Mouse (Mus musculus): ENCODE measurements around the gene Rad51b. TPM values are rescaled to one million over a fixed set of nuclear protein-coding genes. Genes with fewer than 3 reads are reported as not detected.

Rad51b gene
- total RNA-seq, 1 experiment from 2014 or later: 12.7 TPM

- ATAC-seq (replicated peaks in 1 of 2; ENCODE audit: insufficient read depth in 1 of 2, low FRiP score in 2 of 2, low TSS enrichment in 1 of 2, low read depth in 1 of 2, poor library complexity in 2 of 2, severe bottlenecking in 2 of 2): no peak
These were observed 331.2 kb downstream of the Rad51b start for GRCm38 (mm10) chr12:79628121-79628774.

GRCm38 (mm10) chr12:79629945-79630850 lies 333.1 kb downstream of the Rad51b start:
- ATAC-seq (replicated peaks in 1 of 2; ENCODE audit: insufficient read depth in 1 of 2, low FRiP score in 2 of 2, low TSS enrichment in 1 of 2, low read depth in 1 of 2, poor library complexity in 2 of 2, severe bottlenecking in 2 of 2): peak; percentile 25 to 30; a peak in 1 of 4 replicates

- ATAC-seq (replicated peaks in 1 of 2; ENCODE audit: insufficient read depth in 1 of 2, low FRiP score in 2 of 2, low TSS enrichment in 1 of 2, low read depth in 1 of 2, poor library complexity in 2 of 2, severe bottlenecking in 2 of 2): 0 out of 4 replicates have a peak, but pooled peaks of 1 of the 2 experiments have one; percentile 51
These were observed 336.5 kb downstream of the Rad51b start for GRCm38 (mm10) chr12:79633458-79634106.

GRCm38 (mm10) chr12:79641570-79642285 lies 344.6 kb downstream of the Rad51b start:
- no peak for ATAC-seq (replicated peaks in 1 of 2; ENCODE audit: insufficient read depth in 1 of 2, low FRiP score in 2 of 2, low TSS enrichment in 1 of 2, low read depth in 1 of 2, poor library complexity in 2 of 2, severe bottlenecking in 2 of 2)

GRCm38 (mm10) chr12:79642715-79643114 lies 345.6 kb downstream of the Rad51b start:
- no peak for ATAC-seq (replicated peaks in 1 of 2; ENCODE audit: insufficient read depth in 1 of 2, low FRiP score in 2 of 2, low TSS enrichment in 1 of 2, low read depth in 1 of 2, poor library complexity in 2 of 2, severe bottlenecking in 2 of 2)

GRCm38 (mm10) chr12:79645656-79646055 lies 348.6 kb downstream of the Rad51b start:
- no peak for ATAC-seq (replicated peaks in 1 of 2; ENCODE audit: insufficient read depth in 1 of 2, low FRiP score in 2 of 2, low TSS enrichment in 1 of 2, low read depth in 1 of 2, poor library complexity in 2 of 2, severe bottlenecking in 2 of 2)

GRCm38 (mm10) chr12:79646646-79647164 lies 349.6 kb downstream of the Rad51b start:
- peak; percentile 87 to 88 for ATAC-seq (replicated peaks in 1 of 2; ENCODE audit: insufficient read depth in 1 of 2, low FRiP score in 2 of 2, low TSS enrichment in 1 of 2, low read depth in 1 of 2, poor library complexity in 2 of 2, severe bottlenecking in 2 of 2)

GRCm38 (mm10) chr12:79647382-79647781 lies 350.3 kb downstream of the Rad51b start:
- ATAC-seq (replicated peaks in 1 of 2; ENCODE audit: insufficient read depth in 1 of 2, low FRiP score in 2 of 2, low TSS enrichment in 1 of 2, low read depth in 1 of 2, poor library complexity in 2 of 2, severe bottlenecking in 2 of 2): no peak

- no peak for ATAC-seq (replicated peaks in 1 of 2; ENCODE audit: insufficient read depth in 1 of 2, low FRiP score in 2 of 2, low TSS enrichment in 1 of 2, low read depth in 1 of 2, poor library complexity in 2 of 2, severe bottlenecking in 2 of 2)
These were observed 350.9 kb downstream of the Rad51b start for GRCm38 (mm10) chr12:79647976-79648375.

- no peak for ATAC-seq (replicated peaks in 1 of 2; ENCODE audit: insufficient read depth in 1 of 2, low FRiP score in 2 of 2, low TSS enrichment in 1 of 2, low read depth in 1 of 2, poor library complexity in 2 of 2, severe bottlenecking in 2 of 2)
These were observed 352.0 kb downstream of the Rad51b start for GRCm38 (mm10) chr12:79648812-79649700.

GRCm38 (mm10) chr12:79649796-79650195 lies 352.7 kb downstream of the Rad51b start:
- ATAC-seq (replicated peaks in 1 of 2; ENCODE audit: insufficient read depth in 1 of 2, low FRiP score in 2 of 2, low TSS enrichment in 1 of 2, low read depth in 1 of 2, poor library complexity in 2 of 2, severe bottlenecking in 2 of 2): no peak

GRCm38 (mm10) chr12:79655138-79655537 lies 358.1 kb downstream of the Rad51b start:
- ATAC-seq (replicated peaks in 1 of 2; ENCODE audit: insufficient read depth in 1 of 2, low FRiP score in 2 of 2, low TSS enrichment in 1 of 2, low read depth in 1 of 2, poor library complexity in 2 of 2, severe bottlenecking in 2 of 2): no peak

- no peak for ATAC-seq (replicated peaks in 1 of 2; ENCODE audit: insufficient read depth in 1 of 2, low FRiP score in 2 of 2, low TSS enrichment in 1 of 2, low read depth in 1 of 2, poor library complexity in 2 of 2, severe bottlenecking in 2 of 2)
These were observed 361.8 kb downstream of the Rad51b start for GRCm38 (mm10) chr12:79658861-79659260.

GRCm38 (mm10) chr12:79661270-79661669 lies 364.2 kb downstream of the Rad51b start:
- no peak for ATAC-seq (replicated peaks in 1 of 2; ENCODE audit: insufficient read depth in 1 of 2, low FRiP score in 2 of 2, low TSS enrichment in 1 of 2, low read depth in 1 of 2, poor library complexity in 2 of 2, severe bottlenecking in 2 of 2)

GRCm38 (mm10) chr12:79663131-79663892 lies 366.2 kb downstream of the Rad51b start:
- ATAC-seq (replicated peaks in 1 of 2; ENCODE audit: insufficient read depth in 1 of 2, low FRiP score in 2 of 2, low TSS enrichment in 1 of 2, low read depth in 1 of 2, poor library complexity in 2 of 2, severe bottlenecking in 2 of 2): no peak

Measured in hematopoietic stem cell, adult 5-6 weeks (primary cell).